Mouse (Mus musculus) heart, adult 2 months (tissue): Measurements from ENCODE around the gene Lepr.

Experiments used
- CTCF ChIP-seq: fragments of 200-600 bp; IDR thresholded peaks from 2 replicates; pipeline ENCODE4 v1.8.1; 2022; ENCODE audit warnings: antibody characterized with exemption, mild to moderate bottlenecking, moderate library complexity
- EP300 ChIP-seq: fragments of 200-500 bp; IDR thresholded peaks from 2 replicates; pipeline ENCODE4 v1.6.1; 2011; ENCODE audit warnings: low read depth, low read length, control low read depth; ENCODE audit not compliant: insufficient read depth
- POLR2A ChIP-seq: fragments of 200-500 bp; IDR thresholded peaks from 2 replicates; pipeline ENCODE4 v1.6.1; 2011; ENCODE audit warnings: mild to moderate bottlenecking, low read depth, low read length, control low read depth; ENCODE audit not compliant: insufficient read depth

- no peak for TF ChIP-seq EP300
- no peak for TF ChIP-seq CTCF
- no peak for TF ChIP-seq POLR2A
Observed at GRCm38 (mm10) chr4:101850908-101851307, 133.7 kb downstream of the Lepr start.
